Mouse (Mus musculus): ENCODE data around the gene Rtl5. TPM values are rescaled to one million over a fixed set of nuclear protein-coding genes. Genes with fewer than 3 reads are reported as not detected.

Gene Rtl5
- polyA plus RNA-seq, 1 experiment from 2014 or later: 5.0 TPM

- H3K36me3 ChIP-seq: no peaks in the 10 kb centered on the region
- H3K27ac ChIP-seq (replicated peaks): no peak overlapping the region
- H3K9ac ChIP-seq: no peak overlapping the region
- no peaks in the 10 kb centered on the region for H3K4me1 ChIP-seq (replicated peaks)
- no peak overlapping the region for H3K4me2 ChIP-seq
- 51% methylated on average over 8 of the region's 8 CpGs for WGBS
- H3K4me3 ChIP-seq: no peak overlapping the region
- peaks cover 68% of the 10 kb centered on the region for H3K27me3 ChIP-seq
- ATAC-seq (ENCODE audit: low read depth): no peak
- H3K9me3 ChIP-seq: no peaks in the 10 kb centered on the region
Observed at GRCm38 (mm10) chrX:102032431-102032830, 38.7 kb downstream of the Rtl5 start.

DNA sequence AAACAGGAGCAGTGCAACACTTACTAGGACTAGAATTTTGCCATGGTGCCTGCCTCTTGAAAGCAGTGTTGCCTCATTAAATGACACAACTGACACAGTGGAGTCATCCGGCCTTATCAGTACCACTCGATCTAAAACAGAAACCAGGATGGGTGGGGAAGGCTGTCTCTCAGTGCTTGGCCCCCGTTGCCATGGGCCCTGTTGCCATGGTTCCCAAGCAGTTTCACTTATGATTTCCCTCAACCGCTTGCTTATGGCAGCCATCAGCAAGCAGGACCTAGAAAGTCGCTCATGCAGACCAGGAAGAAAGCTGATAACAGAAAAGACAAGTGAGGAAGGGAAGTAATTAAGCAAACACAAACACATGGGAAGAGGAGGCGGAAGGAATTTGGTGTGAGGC is 39.3 kb downstream of the Rtl5 start:
- Histone ChIP-seq H3K9ac (no peak overlapping the region), H3K4me2 (no peak overlapping the region), H3K9me3 (no peaks in the 10 kb centered on the region), H3K4me3 (no peak overlapping the region), H3K27ac (replicated peaks) (no peak overlapping the region), H3K4me1 (replicated peaks) (no peaks in the 10 kb centered on the region), H3K27me3 (peaks cover 63% of the 10 kb centered on the region), H3K36me3 (no peaks in the 10 kb centered on the region)
- 58% methylated on average over 6 of the region's 6 CpGs for WGBS
- no peak for ATAC-seq (ENCODE audit: low read depth)

GRCm38 (mm10) chrX:102024976-102025375 is 46.1 kb downstream of the Rtl5 start:
- no peak for ATAC-seq (ENCODE audit: low read depth)
- Histone ChIP-seq H3K9ac (no peak overlapping the region), H3K4me2 (no peak overlapping the region), H3K9me3 (no peaks in the 10 kb centered on the region), H3K27ac (replicated peaks) (no peak overlapping the region), H3K4me1 (replicated peaks) (no peaks in the 10 kb centered on the region), H3K4me3 (no peak overlapping the region), H3K27me3 (peaks cover 53% of the 10 kb centered on the region), H3K36me3 (no peaks in the 10 kb centered on the region)
- 77% methylated on average over 3 of the region's 3 CpGs for WGBS

DNA sequence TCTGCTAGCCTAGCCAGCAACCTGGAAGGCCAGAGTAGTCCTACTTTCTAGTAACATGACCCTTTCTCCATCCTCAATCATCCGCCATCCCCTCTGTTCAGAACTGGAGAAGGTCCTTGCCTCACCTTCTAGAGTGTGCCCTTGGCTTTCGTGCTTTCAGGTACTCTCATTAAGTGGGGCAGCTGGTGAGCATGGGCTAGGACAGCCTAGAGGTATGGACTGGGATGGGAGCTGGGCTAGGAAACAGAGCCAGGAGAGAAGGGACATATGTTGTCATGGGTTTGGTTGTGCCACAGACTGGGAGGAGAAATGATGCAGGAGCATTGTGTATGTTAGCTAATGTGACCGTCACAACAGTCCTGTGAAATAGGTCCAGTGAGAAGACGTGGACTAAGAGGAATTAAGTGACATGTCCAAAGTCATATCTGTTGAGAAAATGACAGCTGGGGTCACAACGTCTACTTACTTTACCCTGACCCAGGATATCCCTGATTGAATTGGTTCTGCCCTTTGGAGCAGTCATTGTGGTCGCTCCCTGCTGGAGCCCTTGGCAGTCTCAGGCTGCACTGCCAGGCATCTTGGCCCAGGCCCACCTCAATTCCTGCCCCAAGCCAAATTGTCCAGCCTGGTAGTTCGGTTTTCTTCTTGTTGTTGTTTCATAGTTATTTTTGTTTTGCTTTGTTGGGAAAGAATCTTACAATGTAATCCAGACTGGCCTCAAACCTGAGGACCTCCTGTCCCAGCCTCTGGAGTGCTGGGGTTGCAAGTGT is 51.4 kb downstream of the Rtl5 start:
- Histone ChIP-seq H3K9me3 (no peaks in the 10 kb centered on the region), H3K27me3 (peaks cover 63% of the 10 kb centered on the region), H3K36me3 (no peaks in the 10 kb centered on the region), H3K4me1 (replicated peaks) (no peaks in the 10 kb centered on the region), H3K4me3 (no peak overlapping the region), H3K27ac (replicated peaks) (no peak overlapping the region), H3K9ac (no peak overlapping the region), H3K4me2 (no peak overlapping the region)
- WGBS: 82% methylated on average over 7 of the region's 7 CpGs
- no peak for ATAC-seq (ENCODE audit: low read depth)

DNA sequence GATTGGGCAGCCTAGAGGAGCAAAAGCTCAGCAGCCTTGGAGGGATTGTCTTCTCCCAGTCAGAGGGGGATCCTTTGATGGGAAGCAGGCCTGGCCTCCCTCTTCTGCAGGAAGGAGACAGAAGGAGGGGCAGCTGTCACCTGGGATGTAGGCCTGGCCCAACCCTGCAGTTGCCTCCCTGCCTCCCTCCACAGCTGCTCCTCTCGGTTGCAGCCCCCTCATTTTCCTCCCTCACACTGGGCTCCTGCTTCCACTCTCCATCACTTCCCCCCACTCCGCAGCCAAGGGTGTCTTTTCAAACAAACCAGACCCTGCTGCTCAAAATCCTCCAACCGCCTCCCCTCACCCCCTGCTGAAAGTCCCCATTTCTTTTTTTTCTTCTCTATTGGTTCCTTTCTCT is 52.2 kb downstream of the Rtl5 start:
- H3K27ac ChIP-seq (replicated peaks): no peak overlapping the region
- H3K9ac ChIP-seq: no peak overlapping the region
- no peak for ATAC-seq (ENCODE audit: low read depth)
- no peaks in the 10 kb centered on the region for H3K4me1 ChIP-seq (replicated peaks)
- peaks cover 65% of the 10 kb centered on the region for H3K27me3 ChIP-seq
- 49% methylated on average over 3 of the region's 3 CpGs for WGBS
- H3K4me3 ChIP-seq: no peak overlapping the region
- no peak overlapping the region for H3K4me2 ChIP-seq
- no peaks in the 10 kb centered on the region for H3K9me3 ChIP-seq
- no peaks in the 10 kb centered on the region for H3K36me3 ChIP-seq

GRCm38 (mm10) chrX:102017213-102017923 is 53.7 kb downstream of the Rtl5 start:
- H3K27me3 ChIP-seq: peaks cover 67% of the 10 kb centered on the region
- H3K36me3 ChIP-seq: no peaks in the 10 kb centered on the region
- no peak overlapping the region for H3K27ac ChIP-seq (replicated peaks)
- 52% methylated on average over 9 of the region's 9 CpGs for WGBS
- H3K4me1 ChIP-seq (replicated peaks): no peaks in the 10 kb centered on the region
- no peak overlapping the region for H3K4me3 ChIP-seq
- no peaks in the 10 kb centered on the region for H3K9me3 ChIP-seq
- ATAC-seq (ENCODE audit: low read depth): no peak
- H3K9ac ChIP-seq: no peak overlapping the region
- H3K4me2 ChIP-seq: no peak overlapping the region

Other genes with a start within 250 kb of the Rtl5 start
- 4.6 and 5.7 TPM in 2 replicates for gene Nhsl2, start 221.9 kb downstream of the Rtl5 start, polyA plus RNA-seq (2015; fragmentation: Nextera tagmentation; extraction: Ambion mirVana)
- 77.1 and 97.1 TPM in 2 replicates for gene Pin4, start 48.1 kb upstream of the Rtl5 start, polyA plus RNA-seq (2015; fragmentation: Nextera tagmentation; extraction: Ambion mirVana)
- gene Ercc6l, start 85.8 kb upstream of the Rtl5 start, polyA plus RNA-seq (2015; fragmentation: Nextera tagmentation; extraction: Ambion mirVana): 2.2 and 2.8 TPM in 2 replicates
- 423 and 453 TPM in 2 replicates for gene Rps4x, start 118.1 kb upstream of the Rtl5 start, polyA plus RNA-seq (2015; fragmentation: Nextera tagmentation; extraction: Ambion mirVana)
- gene Cited1, start 180.9 kb upstream of the Rtl5 start, polyA plus RNA-seq (2015; fragmentation: Nextera tagmentation; extraction: Ambion mirVana): 5.7 and 7.7 TPM in 2 replicates